Mouse (Mus musculus) CH12.LX (cell line): ENCODE measurements around the gene Zfp141.

Experiments
- CTCF ChIP-seq, 2 experiments: IDR thresholded peaks in 1 of 2; conservative IDR thresholded peaks in 1 of 2; 2 replicates each; pipeline ENCODE4 v1.5.1; 2011 to 2012; ENCODE audit warnings: low read depth in 2 of 2, low read length in 2 of 2, improper control_type of control experiment in 1 of 2, inconsistent platforms in 1 of 2, mild to moderate bottlenecking in 1 of 2, moderate library complexity in 1 of 2
- IRF4 ChIP-seq: IDR thresholded peaks from 2 replicates; pipeline ENCODE4 v1.6.1; 2014; ENCODE audit warnings: low read depth, mild to moderate bottlenecking, inconsistent platforms, low read length, improper control_type of control experiment
- MAFK ChIP-seq: IDR thresholded peaks from 2 replicates; pipeline ENCODE4 v1.6.1; 2011; ENCODE audit warnings: low read length, improper control_type of control experiment; ENCODE audit not compliant: insufficient replicate concordance
- MEF2A ChIP-seq: IDR thresholded peaks from 2 replicates; pipeline ENCODE4 v1.6.1; 2014; ENCODE audit warnings: low read depth, mild to moderate bottlenecking, inconsistent platforms, low read length, improper control_type of control experiment, borderline replicate concordance
- POLR2AphosphoS2 ChIP-seq: IDR thresholded peaks from 2 replicates; pipeline ENCODE4 v1.6.1; 2011; ENCODE audit warnings: low read depth, low read length, improper control_type of control experiment

DNA sequence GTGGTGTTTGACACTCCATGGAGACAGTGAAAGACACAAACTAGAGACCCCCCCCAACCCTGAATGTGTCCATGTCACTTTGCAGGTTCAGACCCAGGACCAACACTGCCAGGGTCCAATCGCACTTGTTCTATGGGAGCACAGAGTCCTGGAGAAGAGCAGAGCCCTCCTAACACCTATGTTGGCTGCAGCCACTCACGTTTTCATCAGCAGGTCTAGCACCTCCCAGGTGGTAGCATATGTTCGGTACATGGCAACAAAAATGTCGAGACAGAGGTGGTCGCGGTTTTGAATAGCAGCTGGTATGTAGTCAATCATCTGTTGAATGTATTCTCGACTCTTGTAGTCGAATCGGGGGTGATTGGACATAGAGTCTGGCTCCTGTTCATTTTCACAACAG lies 58.2 kb downstream of the Zfp141 start:
- TF ChIP-seq IRF4, result no peak
- TF ChIP-seq POLR2AphosphoS2, result no peak
- TF ChIP-seq CTCF (conservative IDR thresholded peaks at IDR 0.05 in 1 of 2, IDR thresholded peaks at IDR 0.05 in 1 of 2; ENCODE audit: low read depth in 2 of 2, low read length in 2 of 2), result no peak
- TF ChIP-seq MEF2A, result no peak
- no peak for TF ChIP-seq MAFK
